Mouse (Mus musculus): ENCODE results near the gene Thbs3. TPM values are rescaled to one million over a fixed set of nuclear protein-coding genes. Genes with fewer than 3 reads are reported as not detected.

Thbs3 gene
- polyA plus RNA-seq, 1 experiment from 2014 or later = 1.5 TPM

GRCm38 (mm10) chr3:89228180-89228549 is 13.2 kb downstream of the Thbs3 start:
- Histone ChIP-seq H3K27ac (no peak overlapping the region), H3K9ac (0 out of 2 replicates have a peak overlapping the region, but pooled peaks have one; percentile 26), H3K36me3 (no peaks in the 10 kb centered on the region), H3K4me2 (peak overlapping the region; percentile 61), H3K4me3 (replicated peaks) (peak overlapping the region; percentile 51), H3K4me1 (replicated peaks) (peaks cover 27% of the 10 kb centered on the region), H3K27me3 (peaks cover 88% of the 10 kb centered on the region), H3K9me3 (replicated peaks) (no peaks in the 10 kb centered on the region)
- WGBS (ENCODE audit: insufficient replicate concordance) = 0% methylated on average over 20 of the region's 20 CpGs
- DNase-seq (peak; percentile 75), ATAC-seq (ENCODE audit: low read depth) (peak; percentile 49)

- Histone ChIP-seq H3K9ac (0 out of 2 replicates have a peak within 1 kb of the TSS, but pooled peaks have one; percentile 26), H3K36me3 (no peaks in the 10 kb centered on the region), H3K4me1 (replicated peaks) (peaks cover 32% of the 10 kb centered on the region), H3K9me3 (replicated peaks) (no peaks in the 10 kb centered on the region), H3K4me3 (replicated peaks) (peak within 1 kb of the TSS; percentile 51), H3K27ac (no peak within 1 kb of the TSS), H3K4me2 (peak within 1 kb of the TSS; percentile 61), H3K27me3 (peaks cover 81% of the 10 kb centered on the region)
- ATAC-seq (ENCODE audit: low read depth) (no peak), DNase-seq (no peak)
- WGBS (ENCODE audit: insufficient replicate concordance) = 36% methylated on average over 10 of the region's 10 CpGs
Observed at GRCm38 (mm10) chr3:89228836-89229235, 13.9 kb downstream of the Thbs3 start, which contains the start of gene Muc1. TSS of gene Muc1 (plus strand) at chr3:89229057.

- Histone ChIP-seq H3K27ac (no peak overlapping the region), H3K27me3 (peaks cover 77% of the 10 kb centered on the region), H3K36me3 (no peaks in the 10 kb centered on the region), H3K4me3 (replicated peaks) (no peak overlapping the region), H3K9ac (no peak overlapping the region), H3K9me3 (replicated peaks) (no peaks in the 10 kb centered on the region), H3K4me1 (replicated peaks) (peaks cover 33% of the 10 kb centered on the region), H3K4me2 (no peak overlapping the region)
- ATAC-seq (ENCODE audit: low read depth) = no peak
- WGBS (ENCODE audit: insufficient replicate concordance) = 74% methylated on average over 4 of the region's 4 CpGs
- no peak for DNase-seq
Observed at GRCm38 (mm10) chr3:89229276-89229675, 14.3 kb downstream of the Thbs3 start.

- DNase-seq (no peak), ATAC-seq (ENCODE audit: low read depth) (no peak)
- Histone ChIP-seq H3K4me1 (replicated peaks) (peaks cover 33% of the 10 kb centered on the region), H3K9me3 (replicated peaks) (no peaks in the 10 kb centered on the region), H3K4me2 (no peak overlapping the region), H3K27me3 (peaks cover 68% of the 10 kb centered on the region), H3K27ac (no peak overlapping the region), H3K36me3 (no peaks in the 10 kb centered on the region), H3K4me3 (replicated peaks) (no peak overlapping the region), H3K9ac (no peak overlapping the region)
- WGBS (ENCODE audit: insufficient replicate concordance) = 48% methylated on average over 2 of the region's 2 CpGs
Observed at GRCm38 (mm10) chr3:89230561-89230960, 15.6 kb downstream of the Thbs3 start.

GRCm38 (mm10) chr3:89231345-89231744 is 16.4 kb downstream of the Thbs3 start:
- Histone ChIP-seq H3K4me3 (replicated peaks) (no peak overlapping the region), H3K9me3 (replicated peaks) (no peaks in the 10 kb centered on the region), H3K27ac (no peak overlapping the region), H3K9ac (no peak overlapping the region), H3K27me3 (peaks cover 68% of the 10 kb centered on the region), H3K36me3 (no peaks in the 10 kb centered on the region), H3K4me2 (no peak overlapping the region), H3K4me1 (replicated peaks) (peaks cover 33% of the 10 kb centered on the region)
- DNase-seq (no peak), ATAC-seq (ENCODE audit: low read depth) (no peak)
- WGBS (ENCODE audit: insufficient replicate concordance) = 22% methylated on average over 7 of the region's 7 CpGs

GRCm38 (mm10) chr3:89231772-89232275 is 16.8 kb downstream of the Thbs3 start:
- WGBS (ENCODE audit: insufficient replicate concordance) = 64% methylated on average over 16 of the region's 16 CpGs
- Histone ChIP-seq H3K4me1 (replicated peaks) (peaks cover 28% of the 10 kb centered on the region), H3K36me3 (no peaks in the 10 kb centered on the region), H3K9me3 (replicated peaks) (no peaks in the 10 kb centered on the region), H3K9ac (no peak overlapping the region), H3K27ac (no peak overlapping the region), H3K27me3 (peaks cover 66% of the 10 kb centered on the region), H3K4me3 (replicated peaks) (no peak overlapping the region), H3K4me2 (no peak overlapping the region)
- DNase-seq = no peak
- no peak for ATAC-seq (ENCODE audit: low read depth)

GRCm38 (mm10) chr3:89232614-89233013 is 17.6 kb downstream of the Thbs3 start:
- peaks cover 61% of the 10 kb centered on the region for H3K27me3 ChIP-seq
- no peaks in the 10 kb centered on the region for H3K36me3 ChIP-seq
- 61% methylated on average over 3 of the region's 6 CpGs for WGBS (ENCODE audit: insufficient replicate concordance)
- ATAC-seq (ENCODE audit: low read depth) (no peak), DNase-seq (no peak)
- no peaks in the 10 kb centered on the region for H3K9me3 ChIP-seq (replicated peaks)
- no peak overlapping the region for H3K27ac ChIP-seq
- H3K9ac ChIP-seq = no peak overlapping the region
- no peak overlapping the region for H3K4me3 ChIP-seq (replicated peaks)
- H3K4me2 ChIP-seq = no peak overlapping the region
- H3K4me1 ChIP-seq (replicated peaks) = peaks cover 20% of the 10 kb centered on the region

- peaks cover 12% of the 10 kb centered on the region for H3K4me1 ChIP-seq (replicated peaks)
- no peaks in the 10 kb centered on the region for H3K9me3 ChIP-seq (replicated peaks)
- DNase-seq = no peak
- H3K36me3 ChIP-seq = no peaks in the 10 kb centered on the region
- no peak overlapping the region for H3K4me2 ChIP-seq
- ATAC-seq (ENCODE audit: low read depth) = no peak
- H3K9ac ChIP-seq = no peak overlapping the region
- H3K27ac ChIP-seq = no peak overlapping the region
- H3K4me3 ChIP-seq (replicated peaks) = no peak overlapping the region
- 44% methylated on average over 14 of the region's 14 CpGs for WGBS (ENCODE audit: insufficient replicate concordance)
- H3K27me3 ChIP-seq = peaks cover 63% of the 10 kb centered on the region
Observed at GRCm38 (mm10) chr3:89233562-89234110, 18.7 kb downstream of the Thbs3 start.

- no peak overlapping the region for H3K27ac ChIP-seq
- peaks cover 6% of the 10 kb centered on the region; the same call in 1 of the 2 replicates for H3K4me1 ChIP-seq (replicated peaks)
- DNase-seq = no peak
- peaks cover 43% of the 10 kb centered on the region for H3K27me3 ChIP-seq
- H3K36me3 ChIP-seq = no peaks in the 10 kb centered on the region
- no peak overlapping the region for H3K4me3 ChIP-seq (replicated peaks)
- H3K4me2 ChIP-seq = no peak overlapping the region
- no peaks in the 10 kb centered on the region for H3K9me3 ChIP-seq (replicated peaks)
- no peak overlapping the region for H3K9ac ChIP-seq
- 83% methylated on average over 10 of the region's 10 CpGs for WGBS (ENCODE audit: insufficient replicate concordance)
- ATAC-seq (ENCODE audit: low read depth) = no peak
Observed at GRCm38 (mm10) chr3:89236516-89236915, 21.5 kb downstream of the Thbs3 start.

GRCm38 (mm10) chr3:89237682-89238081 is 22.7 kb downstream of the Thbs3 start:
- 86% methylated on average over 21 of the region's 21 CpGs for WGBS (ENCODE audit: insufficient replicate concordance)
- no peaks in the 10 kb centered on the region for H3K36me3 ChIP-seq

GRCm38 (mm10) chr3:89238494-89238893 is 23.5 kb downstream of the Thbs3 start:
- Histone ChIP-seq H3K36me3 (no peaks in the 10 kb centered on the region), H3K4me1 (replicated peaks) (peaks cover 12% of the 10 kb centered on the region), H3K27ac (no peak overlapping the region), H3K4me2 (no peak overlapping the region), H3K27me3 (peaks cover 39% of the 10 kb centered on the region), H3K9me3 (replicated peaks) (no peaks in the 10 kb centered on the region), H3K9ac (no peak overlapping the region), H3K4me3 (replicated peaks) (no peak overlapping the region)
- 65% methylated on average over 12 of the region's 12 CpGs for WGBS (ENCODE audit: insufficient replicate concordance)
- ATAC-seq (ENCODE audit: low read depth) (no peak; the same call in 1 of the 2 replicates), DNase-seq (no peak)

More at GRCm38 (mm10) chr3:89237682-89238081, 22.7 kb downstream of the Thbs3 start:
- DNase-seq (no peak), ATAC-seq (ENCODE audit: low read depth) (no peak)
- no peaks in the 10 kb centered on the region for H3K9me3 ChIP-seq (replicated peaks)
- no peak overlapping the region for H3K4me3 ChIP-seq (replicated peaks)
- H3K27ac ChIP-seq = no peak overlapping the region
- no peak overlapping the region for H3K4me2 ChIP-seq
- H3K9ac ChIP-seq = no peak overlapping the region
- peaks cover 36% of the 10 kb centered on the region for H3K27me3 ChIP-seq
- H3K4me1 ChIP-seq (replicated peaks) = peaks cover 7% of the 10 kb centered on the region; the same call in 1 of the 2 replicates

- H3K9ac ChIP-seq = no peak overlapping the region
- no peak for ATAC-seq (ENCODE audit: low read depth)
- H3K4me2 ChIP-seq = no peak overlapping the region
- 59% methylated on average over 9 of the region's 9 CpGs for WGBS (ENCODE audit: insufficient replicate concordance)
- no peaks in the 10 kb centered on the region for H3K36me3 ChIP-seq
- peak; percentile 29 for DNase-seq
- no peak overlapping the region for H3K4me3 ChIP-seq (replicated peaks)
- peaks cover 43% of the 10 kb centered on the region for H3K4me1 ChIP-seq (replicated peaks)
- no peak overlapping the region for H3K27ac ChIP-seq
- peaks cover 49% of the 10 kb centered on the region for H3K27me3 ChIP-seq
- H3K9me3 ChIP-seq (replicated peaks) = no peaks in the 10 kb centered on the region
Observed at GRCm38 (mm10) chr3:89242331-89242895, 27.4 kb downstream of the Thbs3 start.

All from liver, embryonic 13.5 days (tissue).